Mouse (Mus musculus) embryonic fibroblast, embryonic 13.5 days (primary cell): Measurements from ENCODE around the gene Ide.

Experiments used
- CTCF ChIP-seq: IDR thresholded peaks from 2 replicates; pipeline ENCODE4 v1.5.1; 2011; ENCODE audit warnings: mild to moderate bottlenecking, control low read depth, low read length, moderate library complexity, borderline replicate concordance; ENCODE audit not compliant: insufficient read depth
- POLR2A ChIP-seq: IDR thresholded peaks from 2 replicates; pipeline ENCODE4 v1.6.1; 2011; ENCODE audit warnings: low read depth, mild to moderate bottlenecking, control low read depth, low read length, moderate library complexity

GRCm38 (mm10) chr19:37262389-37262788 is 75.3 kb downstream of the Ide start:
- TF ChIP-seq POLR2A (no peak), CTCF (no peak)
